ENCODE assay signal across 15 mouse cellular contexts in the genomic region with DNA sequence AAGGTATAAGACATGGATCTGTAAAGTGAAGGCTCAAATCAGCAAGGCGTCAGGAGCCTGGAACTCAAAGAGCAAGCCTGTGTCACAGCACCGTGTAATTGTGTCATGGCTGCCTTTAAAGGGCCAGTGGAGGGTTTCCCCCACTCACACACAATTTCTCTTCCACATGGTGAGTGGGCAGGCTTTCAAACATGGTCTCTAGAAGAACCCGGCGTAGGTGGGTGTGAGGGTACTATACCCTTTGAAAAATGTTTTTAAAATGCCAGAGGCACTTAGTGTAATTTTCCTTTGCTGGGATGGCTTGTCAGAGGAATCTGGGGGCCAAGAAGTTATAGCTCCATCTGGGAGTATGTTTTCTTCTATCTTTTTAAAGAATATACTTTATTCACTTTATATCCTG.
"Had no signal": no experiment of that assay in that cellular context is flagged by ENCODE, and none has a peak within 500 bp of the region (broad histone marks: within the 10 kb centered on the region; RNA-seq: fewer than 3 reads in every experiment).

No protein-coding gene starts in this region.

- H3K36me3 ChIP-seq: neural tube, embryonic 12.5 days; neural tube, embryonic 13.5 days; neural tube, embryonic 15.5 days; stomach, embryonic 15.5 days had no signal

- H3K4me2 ChIP-seq: neural tube, embryonic 12.5 days; neural tube, embryonic 13.5 days; neural tube, embryonic 15.5 days; stomach, embryonic 15.5 days had no signal

- H3K4me3 ChIP-seq: neural tube, embryonic 12.5 days; neural tube, embryonic 13.5 days; neural tube, embryonic 15.5 days; stomach, embryonic 15.5 days had no signal

- H3K4me1 ChIP-seq: neural tube, embryonic 12.5 days; neural tube, embryonic 13.5 days; neural tube, embryonic 15.5 days; stomach, embryonic 15.5 days had no signal

- H3K9ac ChIP-seq: neural tube, embryonic 12.5 days; neural tube, embryonic 13.5 days; neural tube, embryonic 15.5 days; stomach, embryonic 15.5 days had no signal

- H3K27me3 ChIP-seq: neural tube, embryonic 12.5 days; neural tube, embryonic 13.5 days; neural tube, embryonic 15.5 days; stomach, embryonic 15.5 days had no signal

- H3K27ac ChIP-seq: neural tube, embryonic 12.5 days; neural tube, embryonic 13.5 days; neural tube, embryonic 15.5 days; stomach, embryonic 15.5 days; stomach, postnatal 0 days had no signal

- H3K9me3 ChIP-seq: neural tube, embryonic 12.5 days; neural tube, embryonic 13.5 days; neural tube, embryonic 15.5 days; stomach, embryonic 15.5 days had no signal

- DNase-seq: retina, postnatal 1 day; right cerebral cortex, postnatal 25 days; right cerebral cortex, postnatal 4 days; spleen, adult 18-20 months; thymus, adult 18-20 months; thymus, adult 2 months; thymus, postnatal 14 days; thymus, postnatal 25 days; thymus, postnatal 36 days; thymus, postnatal 4 days had no signal
